Mouse (Mus musculus): ENCODE results near the gene Fermt2. TPM values are rescaled to one million over a fixed set of nuclear protein-coding genes. Genes with fewer than 3 reads are reported as not detected.
A peak's percentile ranks its signal among the peaks of the same experiment; 100 is the strongest.

Fermt2 gene
- polyA plus RNA-seq, 1 experiment from 2014 or later = 304 TPM

GRCm38 (mm10) chr14:45438250-45438930 lies 91.5 kb downstream of the Fermt2 start:
- WGBS = 63% methylated on average over 19 of the region's 19 CpGs
- ATAC-seq (ENCODE audit: low read depth) = no peak
- Histone ChIP-seq H3K4me2 (ENCODE audit: low read depth, low read length) (no peak overlapping the region), H3K27me3 (ENCODE audit: control insufficient read depth, insufficient read depth, low read depth, low read length) (no peaks in the 10 kb centered on the region), H3K36me3 (ENCODE audit: control insufficient read depth, insufficient read depth, low read length) (no peaks in the 10 kb centered on the region), H3K9me3 (ENCODE audit: control insufficient read depth, low read length) (no peaks in the 10 kb centered on the region), H3K4me1 (replicated peaks; ENCODE audit: control insufficient read depth, insufficient read depth, low read length) (peaks cover 9% of the 10 kb centered on the region; the same call in 1 of the 2 replicates), H3K9ac (ENCODE audit: low read length) (no peak overlapping the region), H3K27ac (ENCODE audit: low read length) (no peak overlapping the region), H3K4me3 (ENCODE audit: low read length) (no peak overlapping the region)

GRCm38 (mm10) chr14:45434220-45434619 lies 95.7 kb downstream of the Fermt2 start:
- 71% methylated on average over 6 of the region's 6 CpGs for WGBS
- Histone ChIP-seq H3K4me2 (ENCODE audit: low read depth, low read length) (no peak overlapping the region), H3K36me3 (ENCODE audit: control insufficient read depth, insufficient read depth, low read length) (no peaks in the 10 kb centered on the region), H3K27me3 (ENCODE audit: control insufficient read depth, insufficient read depth, low read depth, low read length) (no peaks in the 10 kb centered on the region), H3K27ac (ENCODE audit: low read length) (no peak overlapping the region), H3K4me1 (replicated peaks; ENCODE audit: control insufficient read depth, insufficient read depth, low read length) (no peaks in the 10 kb centered on the region), H3K9ac (ENCODE audit: low read length) (no peak overlapping the region), H3K9me3 (ENCODE audit: control insufficient read depth, low read length) (peaks cover 8% of the 10 kb centered on the region), H3K4me3 (ENCODE audit: low read length) (no peak overlapping the region)
- ATAC-seq (ENCODE audit: low read depth) = no peak

- Histone ChIP-seq H3K36me3 (ENCODE audit: control insufficient read depth, insufficient read depth, low read length) (no peaks in the 10 kb centered on the region), H3K4me1 (replicated peaks; ENCODE audit: control insufficient read depth, insufficient read depth, low read length) (no peaks in the 10 kb centered on the region), H3K4me2 (ENCODE audit: low read depth, low read length) (no peak overlapping the region), H3K9ac (ENCODE audit: low read length) (no peak overlapping the region), H3K9me3 (ENCODE audit: control insufficient read depth, low read length) (peaks cover 8% of the 10 kb centered on the region), H3K27ac (ENCODE audit: low read length) (no peak overlapping the region), H3K4me3 (ENCODE audit: low read length) (no peak overlapping the region), H3K27me3 (ENCODE audit: control insufficient read depth, insufficient read depth, low read depth, low read length) (no peaks in the 10 kb centered on the region)
- whole genome bisulfite sequencing = 72% methylated on average over 4 of the region's 4 CpGs
- ATAC-seq (ENCODE audit: low read depth) = no peak
Measured at GRCm38 (mm10) chr14:45432003-45432402, 97.9 kb downstream of the Fermt2 start.

GRCm38 (mm10) chr14:45430066-45430842 lies 99.7 kb downstream of the Fermt2 start:
- no peak for ATAC-seq (ENCODE audit: low read depth)
- no peak overlapping the region for H3K27ac ChIP-seq (ENCODE audit: low read length)
- no peaks in the 10 kb centered on the region for H3K36me3 ChIP-seq (ENCODE audit: control insufficient read depth, insufficient read depth, low read length)
- H3K4me1 ChIP-seq (replicated peaks; ENCODE audit: control insufficient read depth, insufficient read depth, low read length) = no peaks in the 10 kb centered on the region
- no peak overlapping the region for H3K9ac ChIP-seq (ENCODE audit: low read length)
- H3K9me3 ChIP-seq (ENCODE audit: control insufficient read depth, low read length) = peaks cover 13% of the 10 kb centered on the region
- H3K4me2 ChIP-seq (ENCODE audit: low read depth, low read length) = no peak overlapping the region
- H3K4me3 ChIP-seq (ENCODE audit: low read length) = no peak overlapping the region
- WGBS = 86% methylated on average over 13 of the region's 13 CpGs
- H3K27me3 ChIP-seq (ENCODE audit: control insufficient read depth, insufficient read depth, low read depth, low read length) = no peaks in the 10 kb centered on the region

GRCm38 (mm10) chr14:45423220-45423619 lies 106.7 kb downstream of the Fermt2 start:
- Histone ChIP-seq H3K9me3 (ENCODE audit: control insufficient read depth, low read length) (peaks cover 5% of the 10 kb centered on the region), H3K27ac (ENCODE audit: low read length) (no peak overlapping the region), H3K9ac (ENCODE audit: low read length) (no peak overlapping the region), H3K27me3 (ENCODE audit: control insufficient read depth, insufficient read depth, low read depth, low read length) (no peaks in the 10 kb centered on the region), H3K36me3 (ENCODE audit: control insufficient read depth, insufficient read depth, low read length) (no peaks in the 10 kb centered on the region), H3K4me3 (ENCODE audit: low read length) (no peak overlapping the region), H3K4me1 (replicated peaks; ENCODE audit: control insufficient read depth, insufficient read depth, low read length) (no peaks in the 10 kb centered on the region), H3K4me2 (ENCODE audit: low read depth, low read length) (no peak overlapping the region)
- 6% methylated on average over 5 of the region's 5 CpGs for WGBS
- peak; percentile 51; the same call in 1 of the 2 replicates for ATAC-seq (ENCODE audit: low read depth)

- 56% methylated on average over 4 of the region's 4 CpGs for WGBS
- ATAC-seq (ENCODE audit: low read depth) = no peak
- no peak overlapping the region for H3K27ac ChIP-seq (ENCODE audit: low read length)
Measured at GRCm38 (mm10) chr14:45422371-45422770, 107.5 kb downstream of the Fermt2 start.

DNA sequence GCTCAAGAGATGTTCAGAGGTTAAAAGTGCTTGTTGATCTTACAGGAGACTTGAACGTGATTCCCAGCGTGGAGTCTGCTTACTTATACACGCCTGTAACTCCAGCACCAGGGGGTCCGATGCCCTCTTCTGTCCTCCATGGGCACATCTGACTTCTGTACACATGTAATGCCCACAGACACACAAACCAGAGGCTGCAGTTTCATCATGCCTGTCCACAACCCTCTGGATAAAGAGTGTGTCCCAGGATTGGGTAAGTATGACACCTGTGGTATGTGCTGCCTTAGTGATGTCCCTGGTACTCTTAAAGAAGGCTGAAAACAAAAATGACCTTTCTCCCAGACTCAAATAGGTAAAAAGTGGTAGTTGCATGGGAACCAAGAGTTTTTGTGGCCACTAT lies 110.6 kb downstream of the Fermt2 start:
- WGBS = 66% methylated on average over 4 of the region's 4 CpGs
- ATAC-seq (ENCODE audit: low read depth) = no peak
- Histone ChIP-seq H3K27me3 (ENCODE audit: control insufficient read depth, insufficient read depth, low read depth, low read length) (no peaks in the 10 kb centered on the region), H3K4me1 (replicated peaks; ENCODE audit: control insufficient read depth, insufficient read depth, low read length) (no peaks in the 10 kb centered on the region), H3K4me3 (ENCODE audit: low read length) (no peak overlapping the region), H3K27ac (ENCODE audit: low read length) (no peak overlapping the region), H3K4me2 (ENCODE audit: low read depth, low read length) (no peak overlapping the region), H3K36me3 (ENCODE audit: control insufficient read depth, insufficient read depth, low read length) (no peaks in the 10 kb centered on the region), H3K9ac (ENCODE audit: low read length) (no peak overlapping the region), H3K9me3 (ENCODE audit: control insufficient read depth, low read length) (no peaks in the 10 kb centered on the region)

More at GRCm38 (mm10) chr14:45422371-45422770, 107.5 kb downstream of the Fermt2 start:
- Histone ChIP-seq H3K9me3 (ENCODE audit: control insufficient read depth, low read length) (peaks cover 5% of the 10 kb centered on the region), H3K4me3 (ENCODE audit: low read length) (no peak overlapping the region), H3K36me3 (ENCODE audit: control insufficient read depth, insufficient read depth, low read length) (no peaks in the 10 kb centered on the region), H3K4me2 (ENCODE audit: low read depth, low read length) (no peak overlapping the region), H3K4me1 (replicated peaks; ENCODE audit: control insufficient read depth, insufficient read depth, low read length) (no peaks in the 10 kb centered on the region), H3K9ac (ENCODE audit: low read length) (no peak overlapping the region), H3K27me3 (ENCODE audit: control insufficient read depth, insufficient read depth, low read depth, low read length) (no peaks in the 10 kb centered on the region)

DNA sequence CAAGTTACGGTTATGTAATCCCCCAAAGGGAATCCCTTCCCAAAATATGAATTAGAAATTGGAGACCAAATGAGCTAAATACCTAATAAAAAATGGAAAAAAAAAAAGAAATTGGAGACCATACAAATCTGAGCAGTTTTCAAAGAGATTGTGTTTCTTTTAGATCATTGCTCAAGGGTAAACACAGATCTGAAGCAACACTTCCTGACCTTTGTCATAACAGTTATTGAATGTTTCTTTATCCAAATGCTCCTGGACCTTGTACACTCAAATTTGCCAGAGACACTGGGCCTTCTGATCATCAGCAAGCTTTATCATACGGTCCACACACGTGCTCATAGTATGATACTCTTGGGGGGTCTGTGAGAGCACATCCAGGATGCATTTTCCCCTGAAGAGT lies 111.4 kb downstream of the Fermt2 start:
- no peaks in the 10 kb centered on the region for H3K9me3 ChIP-seq (ENCODE audit: control insufficient read depth, low read length)
- no peak overlapping the region for H3K27ac ChIP-seq (ENCODE audit: low read length)
- no peak overlapping the region for H3K9ac ChIP-seq (ENCODE audit: low read length)
- no peak overlapping the region for H3K4me3 ChIP-seq (ENCODE audit: low read length)
- no peaks in the 10 kb centered on the region for H3K4me1 ChIP-seq (replicated peaks; ENCODE audit: control insufficient read depth, insufficient read depth, low read length)
- H3K4me2 ChIP-seq (ENCODE audit: low read depth, low read length) = no peak overlapping the region
- no peaks in the 10 kb centered on the region for H3K36me3 ChIP-seq (ENCODE audit: control insufficient read depth, insufficient read depth, low read length)
- ATAC-seq (ENCODE audit: low read depth) = 0 out of 2 replicates have a peak, but pooled peaks have one; percentile 21
- no peaks in the 10 kb centered on the region for H3K27me3 ChIP-seq (ENCODE audit: control insufficient read depth, insufficient read depth, low read depth, low read length)
- 44% methylated on average over 3 of the region's 3 CpGs for WGBS

DNA sequence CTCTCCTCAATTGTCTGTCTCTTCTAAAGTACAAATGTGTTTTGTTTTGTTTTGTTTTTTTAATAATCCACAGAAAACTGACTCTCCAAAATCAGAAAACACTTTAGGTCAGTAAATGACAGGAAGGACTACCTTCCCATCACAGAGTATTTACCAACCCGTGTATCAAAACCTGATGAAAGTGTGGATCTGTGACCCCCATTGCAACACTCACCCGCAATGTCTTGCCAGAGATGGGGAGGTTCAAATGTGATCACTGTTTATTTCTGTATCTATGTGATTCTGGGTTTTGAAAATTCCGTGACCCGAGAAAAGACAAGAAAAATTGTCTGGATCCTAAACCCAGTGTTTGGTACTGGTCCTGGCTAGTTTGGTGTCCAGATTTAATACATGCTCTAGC lies 113.7 kb downstream of the Fermt2 start:
- Histone ChIP-seq H3K9ac (ENCODE audit: low read length) (no peak overlapping the region), H3K9me3 (ENCODE audit: control insufficient read depth, low read length) (no peaks in the 10 kb centered on the region), H3K27ac (ENCODE audit: low read length) (no peak overlapping the region), H3K4me2 (ENCODE audit: low read depth, low read length) (no peak overlapping the region), H3K36me3 (ENCODE audit: control insufficient read depth, insufficient read depth, low read length) (no peaks in the 10 kb centered on the region), H3K4me3 (ENCODE audit: low read length) (no peak overlapping the region), H3K4me1 (replicated peaks; ENCODE audit: control insufficient read depth, insufficient read depth, low read length) (no peaks in the 10 kb centered on the region), H3K27me3 (ENCODE audit: control insufficient read depth, insufficient read depth, low read depth, low read length) (no peaks in the 10 kb centered on the region)
- WGBS = 79% methylated on average over 4 of the region's 4 CpGs
- no peak for ATAC-seq (ENCODE audit: low read depth)
